Mouse (Mus musculus): ENCODE measurements around the gene Rin1.

DNA sequence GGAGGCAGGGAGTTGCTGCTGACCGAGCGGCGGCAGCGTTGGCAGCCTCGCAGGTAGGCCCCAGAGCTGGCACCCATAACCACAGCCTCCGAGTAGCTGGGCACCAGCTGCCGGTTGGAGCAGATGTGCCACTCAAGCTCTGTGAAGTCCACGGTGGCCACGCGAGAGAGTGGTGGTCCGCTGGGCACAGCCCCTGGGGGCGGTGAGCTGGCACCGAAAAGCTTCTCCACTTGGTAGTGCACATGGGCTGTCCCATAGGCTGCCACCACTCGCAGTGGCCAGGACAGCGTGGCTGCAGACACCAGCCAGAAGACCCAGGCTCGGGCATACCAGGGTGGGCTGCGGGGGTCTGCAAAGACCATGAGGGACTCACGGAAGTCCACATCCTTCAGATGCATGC lies 31.7 kb downstream of the Rin1 start:
- TF ChIP-seq TAL1 (IDR thresholded peaks at IDR 0.05; ENCODE audit: low read length) = no peak
- no peak for TF ChIP-seq GATA1 (IDR thresholded peaks at IDR 0.05; ENCODE audit: low read length)
